Mouse (Mus musculus) heart, postnatal 25 days (tissue): Measurements from ENCODE around the gene Slc25a1. TPM values are rescaled to one million over a fixed set of nuclear protein-coding genes. Genes with fewer than 3 reads are reported as not detected.
A peak's percentile ranks its signal among the peaks of the same experiment; 100 is the strongest.

Experiments
- DNase-seq: peaks from one replicate; pipeline ENCODE4 v3.0.0; 2022; ENCODE audit warnings: low spot score
- intact Hi-C: fragments of 180-260 bp; cut with DNase I; formaldehyde crosslinking; loops from one replicate; pipeline ENCODE4 v1.15.1; 2025
- total RNA-seq, 2 experiments: library from RNA; stranded (reverse); gene quantifications; 2 replicates each; pipeline ENCODE4 v1.2.3; 2021

The Slc25a1 gene
- total RNA-seq, 2 experiments from 2014 or later = 7.1 to 14.8 TPM

GRCm38 (mm10) chr16:17927351-17928082 is 502 bp downstream of the Slc25a1 start:
- intact Hi-C loops = loop anchor here (5.0 to 10.0 kb wide), 3 partner anchors 60 to 307 kb away; partner anchors contain the start of gene Zdhhc8
- no peak for DNase-seq

- intact Hi-C loops = loop anchor here (10.0 kb wide), 1 partner anchor 313 kb away; the partner anchor contains the start of gene Zdhhc8
- no peak for DNase-seq
Measured at GRCm38 (mm10) chr16:17922163-17922538, 5.9 kb downstream of the Slc25a1 start.

GRCm38 (mm10) chr16:17921325-17922162 is 6.5 kb downstream of the Slc25a1 start:
- DNase-seq = peak; percentile 89
- intact Hi-C loops = loop anchor here (1.0 to 10.0 kb wide), 2 partner anchors 10 to 313 kb away; partner anchors contain the start of genes Ess2 and Zdhhc8

- intact Hi-C loops = loop anchor here (10.0 kb wide), 1 partner anchor 314 kb away; the partner anchor contains the start of gene Zdhhc8
Measured at GRCm38 (mm10) chr16:17920586-17920985, 7.4 kb downstream of the Slc25a1 start.

GRCm38 (mm10) chr16:17914307-17915249 is 13.4 kb downstream of the Slc25a1 start, which contains the start of gene Gsc2:
Gene Gsc2, minus strand, starts transcription at chr16:17915059.
- DNase-seq = no peak
- intact Hi-C loops = loop anchor here (5.0 kb wide), 1 partner anchor 133 kb away; no protein-coding TSS in a partner anchor

More at GRCm38 (mm10) chr16:17920586-17920985, 7.4 kb downstream of the Slc25a1 start:
- no peak for DNase-seq

GRCm38 (mm10) chr16:17911052-17911595 is 16.9 kb downstream of the Slc25a1 start, which contains the start of gene Ess2:
Gene Ess2, minus strand, starts transcription at chr16:17911348.
- peak; percentile 87 for DNase-seq
- intact Hi-C loops = loop anchor here (1.0 to 5.0 kb wide), 3 partner anchors 10 to 136 kb away; no protein-coding TSS in a partner anchor

- no peak for DNase-seq
- intact Hi-C loops = loop anchor here (10.0 kb wide), 1 partner anchor 726 kb away; the partner anchor contains the start of genes Gm49601, Gp1bb and Sept5
Measured at GRCm38 (mm10) chr16:17898462-17898861, 29.6 kb downstream of the Slc25a1 start, which contains the start of the genes Dgcr2 and Tssk2. Gene Dgcr2, minus strand, starts transcription at chr16:17898562. Gene Tssk2, plus strand, starts transcription at chr16:17898637.

- intact Hi-C loops = loop anchor here (10.0 kb wide), 1 partner anchor 729 kb away; the partner anchor contains the start of genes Gm49601, Gp1bb and Sept5
- DNase-seq = no peak
Measured at GRCm38 (mm10) chr16:17896091-17896490, 31.9 kb downstream of the Slc25a1 start.

- intact Hi-C loops = loop anchor here (10.0 kb wide), 1 partner anchor 731 kb away; the partner anchor contains the start of genes Gm49601, Gp1bb and Sept5
- DNase-seq = no peak
Measured at GRCm38 (mm10) chr16:17893923-17894322, 34.1 kb downstream of the Slc25a1 start, which contains the start of gene Tssk1. Gene Tssk1, plus strand, starts transcription at chr16:17894223.

GRCm38 (mm10) chr16:17892606-17893005 is 35.4 kb downstream of the Slc25a1 start:
- no peak for DNase-seq
- intact Hi-C loops = loop anchor here (10.0 kb wide), 1 partner anchor 732 kb away; the partner anchor contains the start of genes Gm49601, Gp1bb and Sept5

GRCm38 (mm10) chr16:17891567-17891959 is 36.5 kb downstream of the Slc25a1 start, which contains the start of gene Gm20518:
Gene Gm20518, minus strand, starts transcription at chr16:17891671.
- DNase-seq = peak; percentile 97

GRCm38 (mm10) chr16:17890917-17891566 is 37.0 kb downstream of the Slc25a1 start:
- intact Hi-C loops = loop anchor here (10.0 kb wide), 1 partner anchor 734 kb away; the partner anchor contains the start of genes Gm49601, Gp1bb and Sept5
- DNase-seq = peak; percentile 47

More at GRCm38 (mm10) chr16:17891567-17891959, 36.5 kb downstream of the Slc25a1 start, which contains the start of gene Gm20518:
- intact Hi-C loops = loop anchor here (10.0 kb wide), 1 partner anchor 733 kb away; the partner anchor contains the start of genes Gm49601, Gp1bb and Sept5

GRCm38 (mm10) chr16:17890342-17890727 is 37.7 kb downstream of the Slc25a1 start:
- intact Hi-C loops = loop anchor here (10.0 kb wide), 1 partner anchor 734 kb away; the partner anchor contains the start of genes Gm49601, Gp1bb and Sept5
- DNase-seq = no peak

GRCm38 (mm10) chr16:17889689-17890341 is 38.2 kb downstream of the Slc25a1 start:
- intact Hi-C loops = loop anchor here (10.0 kb wide), 1 partner anchor 735 kb away; the partner anchor contains the start of genes Gm49601, Gp1bb and Sept5
- no peak for DNase-seq

GRCm38 (mm10) chr16:17884116-17884515 is 43.9 kb downstream of the Slc25a1 start:
- no peak for DNase-seq
- intact Hi-C loops = no loop called here

- no peak for DNase-seq
- intact Hi-C loops = no loop called here
Measured at GRCm38 (mm10) chr16:17882196-17882595, 45.8 kb downstream of the Slc25a1 start.

- intact Hi-C loops = no loop called here
- no peak for DNase-seq
Measured at GRCm38 (mm10) chr16:17879571-17879970, 48.4 kb downstream of the Slc25a1 start.
